Mouse (Mus musculus) testis, adult 2 months (tissue): ENCODE measurements around the gene Man1c1. TPM values are rescaled to one million over a fixed set of nuclear protein-coding genes. Genes with fewer than 3 reads are reported as not detected.

ENCODE experiments used
- H3K27ac ChIP-seq: fragments of 200-500 bp; 2 replicates; pipeline ENCODE4 v1.5.1; 2012; ENCODE audit warnings: low read depth, low read length; ENCODE audit not compliant: control insufficient read depth, insufficient read depth
- H3K27me3 ChIP-seq: fragments of 200-500 bp; 2 replicates; pipeline ENCODE4 v1.6.1; 2012; ENCODE audit warnings: mild to moderate bottlenecking, low read length, moderate library complexity; ENCODE audit not compliant: control insufficient read depth, insufficient read depth
- H3K36me3 ChIP-seq: fragments of 200-500 bp; 2 replicates; pipeline ENCODE4 v1.6.1; 2012; ENCODE audit warnings: mild to moderate bottlenecking, low read length; ENCODE audit not compliant: control insufficient read depth, insufficient read depth
- H3K4me1 ChIP-seq: fragments of 200-500 bp; 2 replicates; pipeline ENCODE4 v1.6.1; 2012; ENCODE audit warnings: low read length; ENCODE audit not compliant: control insufficient read depth, insufficient read depth
- H3K4me3 ChIP-seq: fragments of 200-500 bp; 2 replicates; pipeline ENCODE4 v1.5.1; 2012; ENCODE audit warnings: low read depth, mild to moderate bottlenecking, low read length, moderate library complexity, mixed read lengths; ENCODE audit not compliant: control insufficient read depth
- CTCF ChIP-seq: fragments of 200-500 bp; IDR thresholded peaks from 2 replicates; pipeline ENCODE4 v1.5.1; 2012; ENCODE audit warnings: low read depth, mild to moderate bottlenecking, inconsistent platforms, low read length, moderate library complexity; ENCODE audit not compliant: control insufficient read depth, insufficient read depth, insufficient replicate concordance
- POLR2A ChIP-seq: fragments of 200-500 bp; IDR thresholded peaks from 2 replicates; pipeline ENCODE4 v1.6.1; 2012; ENCODE audit warnings: low read depth, mild to moderate bottlenecking, inconsistent platforms, low read length, moderate library complexity; ENCODE audit not compliant: control insufficient read depth
- polyA plus RNA-seq: library from polyadenylated mRNA; depleted of rRNA; stranded (reverse); fragments of >200 nt; gene quantifications from 2 replicates; pipeline ENCODE4 v1.2.3, GENCODE M21; 2012

Man1c1 gene
- polyA plus RNA-seq, 1 experiment = 0.95 TPM

DNA sequence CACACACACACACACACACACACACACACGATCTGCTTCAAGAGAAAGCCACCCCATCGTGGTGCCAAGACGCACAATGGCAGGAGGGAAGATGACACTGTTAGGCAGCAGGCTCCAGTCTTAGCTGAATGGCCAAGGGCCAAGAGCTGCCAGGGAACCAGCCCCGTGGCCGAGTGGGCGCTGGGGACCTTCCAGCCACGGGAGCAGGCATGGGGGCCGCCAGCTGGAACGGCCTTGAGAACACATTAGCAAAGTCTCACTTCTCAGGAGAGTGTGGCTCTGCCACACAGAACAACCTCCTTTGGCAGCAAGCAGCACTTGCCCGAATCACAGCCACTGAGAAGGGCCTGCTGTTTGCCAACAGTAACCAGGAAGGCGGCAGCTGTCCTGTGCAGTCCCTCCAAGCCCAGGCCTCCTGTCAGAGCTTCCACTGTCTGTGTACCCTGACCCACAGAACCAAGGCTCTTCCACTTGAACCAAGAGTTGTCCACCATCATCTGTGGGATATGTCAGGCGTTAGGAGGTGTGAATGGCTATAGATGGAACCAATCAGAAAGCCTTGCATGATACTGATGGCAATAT, 30.1 kb downstream of the Man1c1 start:
- Histone ChIP-seq H3K36me3 (no peaks in the 10 kb centered on the region), H3K27me3 (no peaks in the 10 kb centered on the region), H3K27ac (no peak overlapping the region), H3K4me1 (peaks cover 5% of the 10 kb centered on the region), H3K4me3 (no peak overlapping the region)
- TF ChIP-seq CTCF (no peak), POLR2A (no peak)

DNA sequence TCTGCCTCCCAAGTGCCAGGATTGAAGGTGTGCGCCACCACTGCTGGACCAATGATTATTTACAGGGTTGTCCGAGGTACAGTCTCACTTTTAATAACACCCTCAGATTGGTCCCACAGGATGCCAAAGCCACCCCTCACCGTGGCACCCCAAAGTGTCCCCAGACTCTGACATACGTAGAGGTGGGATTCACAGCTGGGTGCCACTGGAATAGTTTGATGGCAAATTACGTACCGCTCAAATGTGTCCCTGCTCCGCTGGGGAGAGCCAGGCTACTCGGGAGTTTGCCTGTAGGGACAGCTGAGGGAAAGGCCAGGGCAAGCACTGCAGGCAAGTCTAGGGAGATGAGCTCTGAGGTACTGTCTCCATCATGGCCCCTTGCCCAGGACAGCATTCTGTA, 30.9 kb downstream of the Man1c1 start:
- H3K27me3 ChIP-seq = no peaks in the 10 kb centered on the region
- no peak overlapping the region for H3K4me3 ChIP-seq
- H3K36me3 ChIP-seq = no peaks in the 10 kb centered on the region
- H3K27ac ChIP-seq = no peak overlapping the region
- TF ChIP-seq CTCF (no peak), POLR2A (no peak)
- peaks cover 5% of the 10 kb centered on the region for H3K4me1 ChIP-seq

DNA sequence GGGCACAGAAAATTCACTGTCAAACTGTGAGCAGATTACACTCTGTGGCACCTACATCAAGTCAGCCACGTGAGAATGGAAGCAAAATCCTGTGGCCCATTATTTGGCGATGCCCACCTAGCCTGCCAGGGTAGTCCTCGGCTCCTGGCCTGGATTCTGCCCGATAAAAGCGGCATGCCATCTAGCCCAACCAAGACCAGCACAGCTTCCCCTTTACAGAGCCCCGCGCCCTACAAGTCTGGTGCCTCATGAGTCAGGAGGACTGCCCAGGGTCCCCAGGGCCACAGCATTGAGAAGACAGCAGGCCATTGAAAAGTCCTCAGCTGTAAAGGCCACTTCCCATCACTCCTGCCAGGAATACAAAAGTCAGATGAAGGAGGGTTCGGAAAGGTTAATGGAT, 31.8 kb downstream of the Man1c1 start:
- H3K36me3 ChIP-seq = no peaks in the 10 kb centered on the region
- no peak overlapping the region for H3K4me3 ChIP-seq
- TF ChIP-seq CTCF = no peak
- TF ChIP-seq POLR2A = no peak
- no peak overlapping the region for H3K27ac ChIP-seq
- no peaks in the 10 kb centered on the region for H3K27me3 ChIP-seq
- H3K4me1 ChIP-seq = peaks cover 5% of the 10 kb centered on the region

DNA sequence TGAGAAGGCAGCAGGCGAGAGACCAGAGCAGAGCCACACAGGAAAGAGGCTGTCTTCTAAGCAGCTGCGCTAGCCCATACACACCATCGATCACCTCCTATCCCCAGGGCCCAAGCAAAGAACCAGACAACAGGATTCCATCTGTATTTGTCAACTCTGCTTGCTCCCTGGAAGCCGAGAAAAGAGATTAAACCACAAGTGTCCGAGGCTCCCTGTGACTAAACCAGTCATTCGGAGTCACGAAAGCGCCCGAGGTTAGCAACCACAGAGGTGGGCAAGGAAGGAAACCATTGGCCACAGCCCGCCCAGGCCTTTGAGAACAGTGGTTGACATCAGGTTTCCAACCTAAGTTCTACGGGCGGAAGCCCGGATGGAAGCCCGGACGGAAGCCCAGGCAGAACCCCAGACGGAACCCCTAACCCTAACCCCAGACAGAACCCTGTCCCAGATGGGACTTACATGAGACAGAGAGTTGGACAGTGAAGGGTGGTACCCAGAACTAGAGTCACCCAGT, 32.4 kb downstream of the Man1c1 start:
- Histone ChIP-seq H3K4me3 (no peak overlapping the region), H3K27me3 (no peaks in the 10 kb centered on the region), H3K36me3 (no peaks in the 10 kb centered on the region), H3K4me1 (peaks cover 5% of the 10 kb centered on the region), H3K27ac (no peak overlapping the region)
- TF ChIP-seq CTCF (no peak), POLR2A (no peak)

DNA sequence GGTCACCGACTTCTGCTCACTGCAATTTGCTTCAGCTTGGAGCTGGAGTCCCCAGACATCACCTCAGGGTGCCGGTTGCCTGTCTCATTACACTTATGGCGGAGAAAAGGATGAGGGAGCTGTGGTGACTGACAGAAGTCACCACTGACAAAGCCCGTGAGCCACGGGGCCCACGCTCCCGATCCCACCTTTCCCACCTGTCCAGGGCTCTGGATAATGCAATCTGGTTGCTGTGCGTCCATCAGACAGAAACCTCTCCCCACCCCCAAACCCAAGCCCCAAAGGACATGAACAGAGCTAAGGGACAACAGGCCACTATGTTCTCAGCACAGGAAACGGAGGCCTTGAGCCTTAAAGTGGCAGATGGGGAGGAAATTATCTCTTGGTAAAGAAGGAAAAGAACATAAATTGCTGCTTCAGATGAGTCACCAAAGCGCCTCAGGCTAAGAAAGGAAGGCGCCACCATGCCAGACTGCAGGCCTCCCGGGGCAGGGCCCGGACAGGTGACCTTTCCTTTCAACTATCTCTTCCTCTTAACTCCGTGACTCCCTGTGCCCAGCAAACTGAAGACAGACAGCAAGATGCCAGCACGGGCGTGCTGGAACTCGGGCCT, 34.2 kb downstream of the Man1c1 start:
- no peaks in the 10 kb centered on the region for H3K36me3 ChIP-seq
- H3K4me1 ChIP-seq = peaks cover 5% of the 10 kb centered on the region
- no peak for TF ChIP-seq CTCF
- TF ChIP-seq POLR2A = no peak
- H3K27ac ChIP-seq = no peak overlapping the region
- no peak overlapping the region for H3K4me3 ChIP-seq
- no peaks in the 10 kb centered on the region for H3K27me3 ChIP-seq

DNA sequence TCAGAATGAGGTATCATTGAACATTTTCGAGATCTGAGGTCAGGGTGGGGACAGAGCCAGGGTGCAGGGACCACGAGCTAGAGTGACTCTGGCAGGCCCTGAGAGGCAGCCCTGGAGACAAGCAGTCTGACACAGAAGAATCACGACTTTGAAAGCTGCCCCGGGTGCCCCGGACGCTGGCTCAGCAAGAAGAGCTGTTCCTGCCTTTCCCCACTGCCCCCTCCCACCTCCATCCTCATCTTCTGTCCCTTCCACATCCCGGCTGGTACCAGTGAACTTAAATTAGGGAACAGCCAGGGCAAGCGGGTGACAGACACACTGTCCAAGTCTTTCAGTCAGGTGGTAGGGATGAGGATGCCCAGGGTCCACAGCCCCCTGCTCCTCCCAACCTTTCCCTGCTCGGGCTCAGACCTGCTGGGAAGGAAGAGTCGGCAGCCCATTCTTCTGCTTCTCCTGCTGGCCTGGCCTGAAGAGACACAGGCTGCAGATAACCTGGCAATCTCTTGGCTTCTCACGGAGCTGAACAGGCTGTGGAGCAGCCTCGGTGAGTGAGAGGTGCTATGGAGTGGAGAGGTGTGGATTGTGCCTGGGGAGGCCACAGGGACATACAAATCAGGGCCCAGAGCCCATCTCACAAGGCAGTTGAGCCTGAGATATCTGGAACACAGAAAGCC, 35.6 kb downstream of the Man1c1 start:
- Histone ChIP-seq H3K27ac (no peak overlapping the region), H3K4me3 (no peak overlapping the region), H3K36me3 (no peaks in the 10 kb centered on the region), H3K4me1 (peaks cover 5% of the 10 kb centered on the region), H3K27me3 (no peaks in the 10 kb centered on the region)
- TF ChIP-seq POLR2A (no peak), CTCF (no peak)

DNA sequence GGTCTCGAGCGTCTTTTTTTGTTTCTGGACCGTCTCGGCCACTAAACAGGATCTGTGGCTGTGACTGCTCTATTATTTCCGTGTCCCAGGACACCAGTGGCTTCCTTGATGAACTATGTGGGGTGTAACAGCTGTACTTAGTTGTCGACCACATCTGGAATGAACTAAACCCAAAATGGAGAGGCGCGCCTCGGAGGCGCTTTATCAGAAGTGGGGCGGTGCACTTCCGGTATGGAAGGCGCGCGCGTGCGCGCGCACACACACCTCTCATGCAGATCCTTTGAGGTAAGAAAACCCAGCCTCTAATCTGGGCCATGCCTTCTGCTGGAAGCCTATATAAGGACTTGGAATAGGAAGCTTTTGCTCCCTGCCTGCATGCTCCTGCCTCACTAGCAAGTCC, 37.7 kb downstream of the Man1c1 start:
- no peak for TF ChIP-seq POLR2A
- no peak for TF ChIP-seq CTCF
- Histone ChIP-seq H3K4me1 (no peaks in the 10 kb centered on the region), H3K36me3 (no peaks in the 10 kb centered on the region), H3K27me3 (no peaks in the 10 kb centered on the region), H3K27ac (no peak overlapping the region), H3K4me3 (peak overlapping the region; percentile 37)
